Mouse (Mus musculus): ENCODE measurements at regions not wholly inside any gene's neighbourhood (a gene's known extent, or its start where the extent isn't known, plus 50 kb on each side); places are given as distances from the start of the nearest gene placed in this dataset.

DNA sequence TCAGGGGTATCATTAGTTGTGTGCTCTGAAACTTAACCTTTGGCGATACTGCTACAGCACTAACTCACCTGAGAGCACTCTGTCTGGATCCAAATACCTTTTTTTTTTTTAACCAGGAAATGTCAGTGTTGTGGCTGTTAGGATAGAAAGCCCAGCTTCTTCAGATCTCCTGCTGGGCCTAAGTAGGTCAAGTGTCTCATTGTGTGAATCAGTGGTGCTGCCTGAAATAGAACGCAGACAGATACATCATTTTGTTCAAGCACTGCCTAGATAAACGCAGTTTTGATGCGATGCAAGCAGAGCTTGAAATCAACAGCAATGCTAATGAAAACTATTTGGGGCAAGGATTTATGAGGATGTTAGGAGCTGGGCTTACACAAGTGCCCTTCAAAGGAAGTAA lies 63.9 kb downstream of the Plk2 start:
- TF ChIP-seq CTCF (conservative IDR thresholded peaks at IDR 0.05 in 1 of 2, IDR thresholded peaks at IDR 0.05 in 1 of 2; ENCODE audit: low read depth in 2 of 2, low read length in 2 of 2) (no peak), IRF4 (IDR thresholded peaks at IDR 0.05; ENCODE audit: low read depth, low read length) (no peak)

Data from CH12.LX (cell line).